ENCODE assay signal across 12 mouse cellular contexts in genomic region chr11:119035094-119035685, GRCm38 (mm10). TPM values are rescaled to one million over a fixed set of nuclear protein-coding genes. Genes with fewer than 3 reads are reported as not detected.
A peak's percentile ranks its signal among the peaks of the same experiment; 100 is the strongest.
DNase-seq lines count a peak whose midpoint lies in the region; ATAC-seq and TF ChIP-seq lines count a peak whose summit lies in the region.
"Had no signal": no experiment of that assay in that cellular context is flagged by ENCODE, and none has a peak within 500 bp of the region (broad histone marks: within the 10 kb centered on the region; RNA-seq: fewer than 3 reads in every experiment).

No protein-coding gene starts in this region.

- H3K27ac ChIP-seq in layer of hippocampus, adult 2 months, result no peak overlapping the region
- H3K27ac ChIP-seq in forebrain, embryonic 13.5 days, result no peak overlapping the region
- H3K27ac ChIP-seq: liver, embryonic 14.5 days had no signal

- peaks cover 64% of the 10 kb centered on the region for H3K4me1 ChIP-seq in forebrain, embryonic 13.5 days

- no peak for TF ChIP-seq CTCF in layer of hippocampus, adult 2 months (conservative IDR thresholded peaks at IDR 0.05)

- H3K9me3 ChIP-seq in forebrain, embryonic 13.5 days (replicated peaks), result no peaks in the 10 kb centered on the region

- H3K9ac ChIP-seq in forebrain, embryonic 13.5 days, result peak overlapping the region; percentile 26; the same call in 1 of the 2 replicates
- H3K9ac ChIP-seq: liver, embryonic 14.5 days had no signal

- peak overlapping the region; percentile 34 for H3K4me2 ChIP-seq in forebrain, embryonic 13.5 days

- no peak for DNase-seq in layer of hippocampus, adult 2 months (ENCODE audit: low spot score in 2 of 2)
- DNase-seq in layer of hippocampus, postnatal 10 days (ENCODE audit: low spot score in 2 of 2), result no peak
- DNase-seq in induced T-regulatory cell, adult 2 months (ENCODE audit: low read depth), result peak; percentile 24
- no peak for DNase-seq in adrenal gland, postnatal 36 days
- no peak for DNase-seq in adipocyte (ENCODE audit: low spot score)
- DNase-seq: adrenal gland, postnatal 10 days; right cerebral cortex, postnatal 4 days; thymus, postnatal 25 days had no signal

- ATAC-seq in forebrain, embryonic 13.5 days, result no peak
- 0 out of 2 replicates have a peak, but pooled peaks have one; percentile 7 for ATAC-seq in monocyte, adult 5-6 weeks (replicated peaks; ENCODE audit: insufficient number of reproducible peaks, low FRiP score, low TSS enrichment, poor library complexity, severe bottlenecking)

- peaks cover 62% of the 10 kb centered on the region for H3K27me3 ChIP-seq in forebrain, embryonic 13.5 days

- H3K36me3 ChIP-seq in forebrain, embryonic 13.5 days (ENCODE audit: poor library complexity, severe bottlenecking), result peaks cover 22% of the 10 kb centered on the region

- under 1% methylated on average over 21 of the region's 21 CpGs for WGBS in forebrain, embryonic 13.5 days

- peak overlapping the region; percentile 36 for H3K4me3 ChIP-seq in layer of hippocampus, adult 2 months
- H3K4me3 ChIP-seq in forebrain, embryonic 13.5 days, result peak overlapping the region; percentile 49

RNA-seq across cellular contexts. Expression of gene Cbx8, which starts 5.6 kb away (rescaled TPM):
- total RNA-seq in layer of hippocampus, adult 2 months (2021), result 10 to 100 TPM; 10.2 to 11.3 TPM
- 10 to 100 TPM; 12.4 to 13.1 TPM for total RNA-seq in layer of hippocampus, postnatal 10 days (2021)
- 9.8 and 12.3 TPM in 2 replicates for polyA plus RNA-seq in forebrain, embryonic 13.5 days (2015; fragmentation: Nextera tagmentation; extraction: Ambion mirVana)
- 2.7 to 7.3 TPM (median 4.7 TPM) in 3 replicates for total RNA-seq in monocyte, adult 5-6 weeks (2017)
- total RNA-seq in adrenal gland, postnatal 36 days (2021), result 10 to 100 TPM; 21.4 to 21.5 TPM

RNA-seq across cellular contexts. Expression of gene Cbx2, which starts 12.4 kb away (rescaled TPM):
- 1 to 10 TPM; 2.9 to 3.1 TPM for total RNA-seq in layer of hippocampus, adult 2 months (2021)
- total RNA-seq in layer of hippocampus, postnatal 10 days (2021), result 1 to 10 TPM; 4.7 to 5.0 TPM
- polyA plus RNA-seq in forebrain, embryonic 13.5 days (2015; fragmentation: Nextera tagmentation; extraction: Ambion mirVana), result 45.2 and 52.0 TPM in 2 replicates
- 0.75 to 2.7 TPM (median 2.2 TPM) in 3 replicates for total RNA-seq in monocyte, adult 5-6 weeks (2017)
- total RNA-seq in adrenal gland, postnatal 36 days (2021), result 1 to 10 TPM; 7.6 to 7.7 TPM

RNA-seq across cellular contexts. Expression of gene Enpp7, which starts 47.2 kb away (rescaled TPM):
- total RNA-seq in layer of hippocampus, adult 2 months (2021), result not detected
- total RNA-seq in layer of hippocampus, postnatal 10 days (2021), result not detected
- not detected in 2 replicates for polyA plus RNA-seq in forebrain, embryonic 13.5 days (2015; fragmentation: Nextera tagmentation; extraction: Ambion mirVana)
- total RNA-seq in monocyte, adult 5-6 weeks (2017), result not detected in 3 replicates
- not detected for total RNA-seq in adrenal gland, postnatal 36 days (2021)
- total RNA-seq: adrenal gland, postnatal 10 days; ES-E14 had no signal
- polyA plus RNA-seq: liver, embryonic 14.5 days had no signal

RNA-seq across cellular contexts. Expression of gene Cbx4, which starts 50.8 kb away (rescaled TPM):
- total RNA-seq in layer of hippocampus, adult 2 months (2021), result 10 to 100 TPM; 53.7 to 60.4 TPM
- 10 to 100 TPM; 49.2 to 51.2 TPM for total RNA-seq in layer of hippocampus, postnatal 10 days (2021)
- 10.2 and 11.5 TPM in 2 replicates for polyA plus RNA-seq in forebrain, embryonic 13.5 days (2015; fragmentation: Nextera tagmentation; extraction: Ambion mirVana)
- total RNA-seq in monocyte, adult 5-6 weeks (2017), result 35.2 to 45.8 TPM (median 42.2 TPM) in 3 replicates
- total RNA-seq in adrenal gland, postnatal 36 days (2021), result 100 to 1,000 TPM; 200 to 332 TPM
